Mouse (Mus musculus) small intestine, adult 2 months (tissue): ENCODE measurements at regions not wholly inside any gene's neighbourhood (a gene's known extent, or its start where the extent isn't known, plus 50 kb on each side); places are given as distances from the start of the nearest gene placed in this dataset.

Experiments
- CTCF ChIP-seq: fragments of 200-500 bp; IDR thresholded peaks from 2 replicates; pipeline ENCODE4 v1.5.1; 2012; ENCODE audit warnings: low read depth, mild to moderate bottlenecking, control low read depth, inconsistent platforms, low read length, moderate library complexity, mixed read lengths; ENCODE audit not compliant: insufficient replicate concordance, insufficient read length; ENCODE audit errors: extremely low read depth
- POLR2A ChIP-seq: fragments of 200-500 bp; IDR thresholded peaks from 2 replicates; pipeline ENCODE4 v1.6.1; 2012; ENCODE audit warnings: low read depth, mild to moderate bottlenecking, control low read depth, inconsistent platforms, low read length, moderate library complexity

DNA sequence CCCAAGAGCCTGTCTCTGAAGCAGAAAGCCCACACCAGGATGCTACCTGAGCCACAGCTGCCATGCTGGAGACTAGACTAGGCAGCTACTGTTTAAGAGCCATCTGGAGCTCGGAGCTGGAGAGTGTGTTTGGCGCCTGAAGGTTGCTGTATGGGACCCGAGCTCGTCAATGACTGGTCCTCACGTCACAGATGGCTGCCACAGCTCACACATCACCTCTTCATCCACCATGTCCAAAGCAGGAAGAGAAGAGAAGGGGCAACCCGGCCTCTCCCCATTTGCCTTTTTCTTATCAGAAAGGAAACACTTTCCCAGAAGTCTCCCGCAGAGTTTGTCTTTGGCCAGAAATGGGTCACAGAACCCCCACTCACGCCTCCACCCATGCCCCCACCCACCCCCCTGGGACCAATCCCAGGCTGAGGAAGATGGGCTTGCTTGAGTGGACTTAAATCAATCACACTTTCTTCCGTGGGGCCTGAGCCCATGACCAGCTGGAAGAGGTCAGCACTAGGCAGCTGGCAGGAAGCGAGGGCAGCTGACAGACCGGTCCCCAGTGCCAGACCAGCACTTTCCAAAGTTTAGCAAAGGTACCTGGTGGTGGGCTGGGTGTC is 53.5 kb upstream of the Ptpn1 start:
- TF ChIP-seq POLR2A (no peak), CTCF (no peak)
